Mouse (Mus musculus): Measurements from ENCODE around the gene Plekho2.

- no peak for TF ChIP-seq CTCF (IDR thresholded peaks at IDR 0.05; ENCODE audit: extremely low read depth, insufficient read depth, insufficient read length, insufficient replicate concordance)
- TF ChIP-seq POLR2A (IDR thresholded peaks at IDR 0.05; ENCODE audit: low read depth, low read length) = no peak
These were observed 2.9 kb downstream of the Plekho2 start for GRCm38 (mm10) chr9:65576861-65577510.

Measured in spleen, adult 2 months (tissue).